Mouse (Mus musculus) forebrain, embryonic 14.5 days (tissue): Measurements from ENCODE around the gene Cxcl12. TPM values are rescaled to one million over a fixed set of nuclear protein-coding genes. Genes with fewer than 3 reads are reported as not detected.

Experiments
- ATAC-seq: fragments of 200-750 bp; cut with Nextera tagmentation; 2 replicates; pipeline ENCODE4 v1.8.0; 2017; ENCODE audit warnings: mild to moderate bottlenecking, moderate library complexity
- DNase-seq: peaks from one replicate; pipeline ENCODE4 v3.0.0-alpha.2; 2015; ENCODE audit warnings: low spot score
- H3K27ac ChIP-seq: fragments of 300-500 bp; sonication (generic); 2 replicates; pipeline ENCODE4 v1.5.1; 2014; ENCODE audit warnings: low read depth, mild to moderate bottlenecking, control low read depth, low read length, moderate library complexity
- H3K27me3 ChIP-seq: fragments of 300-500 bp; sonication (generic); replicated peaks from 2 replicates; pipeline ENCODE4 v1.6.1; 2014; ENCODE audit warnings: low read length, control low read depth, mixed read lengths; ENCODE audit not compliant: control insufficient read depth, insufficient read depth
- H3K36me3 ChIP-seq: fragments of 300-500 bp; sonication (generic); 2 replicates; pipeline ENCODE4 v1.6.1; 2014; ENCODE audit warnings: low read length, control low read depth; ENCODE audit not compliant: control insufficient read depth, insufficient read depth
- H3K4me1 ChIP-seq: fragments of 300-500 bp; sonication (generic); 2 replicates; pipeline ENCODE4 v1.6.1; 2014; ENCODE audit warnings: antibody characterized with exemption, low read length, control low read depth; ENCODE audit not compliant: control insufficient read depth, insufficient read depth
- H3K4me2 ChIP-seq: fragments of 300-500 bp; sonication (generic); 2 replicates; pipeline ENCODE4 v1.6.1; 2014; ENCODE audit warnings: mild to moderate bottlenecking, control low read depth, low read length
- H3K4me3 ChIP-seq: fragments of 300-500 bp; sonication (generic); 2 replicates; pipeline ENCODE4 v1.5.1; 2014; ENCODE audit warnings: low read depth, low read length, control low read depth
- H3K9ac ChIP-seq: fragments of 300-500 bp; sonication (generic); 2 replicates; pipeline ENCODE4 v1.6.1; 2014; ENCODE audit warnings: mild to moderate bottlenecking, low read length, control low read depth, moderate library complexity
- H3K9me3 ChIP-seq: fragments of 300-500 bp; sonication (generic); replicated peaks from 2 replicates; pipeline ENCODE4 v1.6.1; 2016; ENCODE audit warnings: low read length, control low read depth, mixed read lengths; ENCODE audit not compliant: control insufficient read depth
- WGBS: fragments of 180-500 bp; shearing (Covaris S2); extraction: QIAGEN DNeasy Blood & Tissue Kit; methylation state at CpG from one replicate; pipeline ENCODE4 v1.1.7; 2014; 5-methylcytosine and 5-hydroxymethylcytosine counted together
- polyA plus RNA-seq: library from polyadenylated mRNA; unstranded; fragments of >200 nt; fragmentation: Nextera tagmentation; extraction: Ambion mirVana; gene quantifications from 2 replicates; pipeline ENCODE4 v1.2.1, GENCODE M21; 2014

Gene Cxcl12
- polyA plus RNA-seq, 1 experiment from 2014 or later, result 78.3 TPM

GRCm38 (mm10) chr6:117169910-117170747, 1.8 kb downstream of the Cxcl12 start:
- ATAC-seq (no peak), DNase-seq (no peak)
- Histone ChIP-seq H3K9me3 (no peaks in the 10 kb centered on the region), H3K4me1 (peaks cover 12% of the 10 kb centered on the region), H3K4me2 (peak overlapping the region; percentile 91), H3K27me3 (peaks cover 48% of the 10 kb centered on the region), H3K27ac (no peak overlapping the region), H3K4me3 (peak overlapping the region; percentile 56), H3K9ac (peak overlapping the region; percentile 13; the same call in 1 of the 2 replicates), H3K36me3 (no peaks in the 10 kb centered on the region)
- WGBS, result 25% methylated on average over 10 of the region's 10 CpGs

GRCm38 (mm10) chr6:117172358-117172757, 4.0 kb downstream of the Cxcl12 start:
- H3K4me1 ChIP-seq, result peaks cover 12% of the 10 kb centered on the region
- H3K4me2 ChIP-seq, result no peak overlapping the region
- no peak overlapping the region for H3K27ac ChIP-seq
- H3K27me3 ChIP-seq, result peaks cover 44% of the 10 kb centered on the region
- no peaks in the 10 kb centered on the region for H3K36me3 ChIP-seq
- DNase-seq (no peak), ATAC-seq (no peak)
- 87% methylated on average over 6 of the region's 6 CpGs for WGBS
- H3K9ac ChIP-seq, result no peak overlapping the region
- H3K9me3 ChIP-seq, result no peaks in the 10 kb centered on the region
- no peak overlapping the region for H3K4me3 ChIP-seq

- peak; percentile 54 for ATAC-seq
- no peak overlapping the region for H3K4me2 ChIP-seq
Observed at GRCm38 (mm10) chr6:117173876-117174275, 5.5 kb downstream of the Cxcl12 start.

GRCm38 (mm10) chr6:117175113-117175793, 6.9 kb downstream of the Cxcl12 start:
- Histone ChIP-seq H3K9ac (no peak overlapping the region), H3K9me3 (no peaks in the 10 kb centered on the region), H3K4me3 (no peak overlapping the region), H3K4me2 (no peak overlapping the region), H3K36me3 (no peaks in the 10 kb centered on the region), H3K27me3 (peaks cover 19% of the 10 kb centered on the region), H3K27ac (no peak overlapping the region), H3K4me1 (no peaks in the 10 kb centered on the region)
- DNase-seq (no peak), ATAC-seq (no peak)
- 53% methylated on average over 2 of the region's 2 CpGs for WGBS

More at GRCm38 (mm10) chr6:117173876-117174275, 5.5 kb downstream of the Cxcl12 start:
- peak overlapping the region; percentile 8 for H3K9ac ChIP-seq
- peaks cover 33% of the 10 kb centered on the region for H3K27me3 ChIP-seq
- WGBS, result 13% methylated on average over 11 of the region's 11 CpGs
- DNase-seq, result peak; percentile 77
- no peak overlapping the region for H3K27ac ChIP-seq
- no peaks in the 10 kb centered on the region for H3K9me3 ChIP-seq
- no peaks in the 10 kb centered on the region for H3K36me3 ChIP-seq
- no peak overlapping the region for H3K4me3 ChIP-seq
- peaks cover 5% of the 10 kb centered on the region; the same call in 1 of the 2 replicates for H3K4me1 ChIP-seq

GRCm38 (mm10) chr6:117176406-117176805, 8.1 kb downstream of the Cxcl12 start:
- Histone ChIP-seq H3K4me2 (no peak overlapping the region), H3K27ac (no peak overlapping the region), H3K4me1 (no peaks in the 10 kb centered on the region), H3K27me3 (peaks cover 7% of the 10 kb centered on the region; the same call in 1 of the 2 replicates), H3K9me3 (no peaks in the 10 kb centered on the region), H3K9ac (no peak overlapping the region), H3K4me3 (no peak overlapping the region), H3K36me3 (no peaks in the 10 kb centered on the region)
- no peak for DNase-seq
- 18% methylated on average over 5 of the region's 5 CpGs for WGBS
- no peak for ATAC-seq

GRCm38 (mm10) chr6:117180303-117180702, 12.0 kb downstream of the Cxcl12 start:
- H3K27me3 ChIP-seq, result no peaks in the 10 kb centered on the region
- ATAC-seq, result no peak
- no peak for DNase-seq
- no peak overlapping the region for H3K27ac ChIP-seq
- no peak overlapping the region for H3K4me3 ChIP-seq
- H3K4me1 ChIP-seq, result no peaks in the 10 kb centered on the region
- 15% methylated on average over 6 of the region's 6 CpGs for WGBS
- H3K4me2 ChIP-seq, result no peak overlapping the region
- no peak overlapping the region for H3K9ac ChIP-seq
- H3K36me3 ChIP-seq, result no peaks in the 10 kb centered on the region
- H3K9me3 ChIP-seq, result no peaks in the 10 kb centered on the region

GRCm38 (mm10) chr6:117185381-117185780, 17.0 kb downstream of the Cxcl12 start:
- no peaks in the 10 kb centered on the region for H3K36me3 ChIP-seq
- no peak overlapping the region for H3K4me2 ChIP-seq
- no peaks in the 10 kb centered on the region for H3K4me1 ChIP-seq
- DNase-seq (no peak), ATAC-seq (no peak)
- H3K4me3 ChIP-seq, result no peak overlapping the region
- no peak overlapping the region for H3K9ac ChIP-seq
- H3K27me3 ChIP-seq, result no peaks in the 10 kb centered on the region
- no peak overlapping the region for H3K27ac ChIP-seq
- no peaks in the 10 kb centered on the region for H3K9me3 ChIP-seq
- 85% methylated on average over 4 of the region's 4 CpGs for WGBS

- 94% methylated on average over 3 of the region's 3 CpGs for WGBS
- ATAC-seq, result no peak
- Histone ChIP-seq H3K9me3 (no peaks in the 10 kb centered on the region), H3K27me3 (no peaks in the 10 kb centered on the region), H3K27ac (no peak overlapping the region), H3K36me3 (no peaks in the 10 kb centered on the region), H3K4me2 (no peak overlapping the region), H3K4me1 (no peaks in the 10 kb centered on the region), H3K4me3 (no peak overlapping the region), H3K9ac (no peak overlapping the region)
- no peak for DNase-seq
Observed at GRCm38 (mm10) chr6:117190453-117190852, 22.1 kb downstream of the Cxcl12 start.

- no peaks in the 10 kb centered on the region for H3K9me3 ChIP-seq
- WGBS, result 94% methylated on average over 6 of the region's 6 CpGs
- DNase-seq (no peak), ATAC-seq (no peak)
- no peak overlapping the region for H3K27ac ChIP-seq
- no peaks in the 10 kb centered on the region for H3K36me3 ChIP-seq
- H3K4me2 ChIP-seq, result no peak overlapping the region
- H3K9ac ChIP-seq, result no peak overlapping the region
- H3K4me3 ChIP-seq, result no peak overlapping the region
- no peaks in the 10 kb centered on the region for H3K4me1 ChIP-seq
- no peaks in the 10 kb centered on the region for H3K27me3 ChIP-seq
Observed at GRCm38 (mm10) chr6:117191741-117192140, 23.4 kb downstream of the Cxcl12 start.
